Mouse (Mus musculus): Measurements from ENCODE around the gene Smcr8. TPM values are rescaled to one million over a fixed set of nuclear protein-coding genes. Genes with fewer than 3 reads are reported as not detected.
A peak's percentile ranks its signal among the peaks of the same experiment; 100 is the strongest.

Gene Smcr8
- total and polyA plus RNA-seq, 2 experiments from 2014 or later, result 3.2 to 15.4 TPM

- ATAC-seq, result no peak
- H3K4me2 ChIP-seq (ENCODE audit: low read depth), result no peak overlapping the region
- H3K27ac ChIP-seq (ENCODE audit: low read depth, low read length), result no peak overlapping the region
- WGBS, result 76% methylated on average over 3 of the region's 3 CpGs
- no peaks in the 10 kb centered on the region for H3K27me3 ChIP-seq (ENCODE audit: insufficient read depth, low read length)
- no peak for DNase-seq
- H3K4me1 ChIP-seq (ENCODE audit: insufficient read depth), result peaks cover 5% of the 10 kb centered on the region; the same call in 1 of the 2 replicates
- TF ChIP-seq CTCF (IDR thresholded peaks at IDR 0.05; ENCODE audit: low read depth), result no peak
- H3K9ac ChIP-seq, result no peak overlapping the region
- no peak overlapping the region for H3K4me3 ChIP-seq (ENCODE audit: low read depth, low read length)
- H3K36me3 ChIP-seq (ENCODE audit: insufficient read depth), result no peaks in the 10 kb centered on the region
- no peaks in the 10 kb centered on the region for H3K9me3 ChIP-seq (ENCODE audit: low read length)
Measured at GRCm38 (mm10) chr11:60770776-60771175, 6.5 kb upstream of the Smcr8 start.

DNA sequence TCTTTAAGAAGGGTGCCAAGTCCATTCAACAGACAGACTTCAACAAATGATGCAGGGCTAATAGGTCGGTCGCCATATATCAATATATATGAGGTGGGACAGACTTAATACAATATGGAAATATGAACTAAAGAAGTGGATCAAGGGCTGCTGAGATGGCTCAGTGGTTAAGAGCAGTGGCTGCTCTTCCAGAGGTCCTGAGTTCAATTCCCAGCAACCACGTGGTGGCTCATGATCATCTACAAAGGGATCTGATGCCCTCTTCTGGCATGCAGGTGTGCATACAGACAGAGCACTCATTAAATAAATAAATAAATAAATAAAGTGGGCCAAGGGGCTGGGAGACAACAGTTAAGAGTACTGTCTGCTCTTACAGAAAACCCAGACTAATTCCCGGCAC lies 5.2 kb upstream of the Smcr8 start:
- no peak for TF ChIP-seq CTCF (IDR thresholded peaks at IDR 0.05; ENCODE audit: low read depth)
- H3K9me3 ChIP-seq (ENCODE audit: low read length), result no peaks in the 10 kb centered on the region
- H3K4me1 ChIP-seq (ENCODE audit: insufficient read depth), result peaks cover 11% of the 10 kb centered on the region; the same call in 1 of the 2 replicates
- DNase-seq, result no peak
- H3K27me3 ChIP-seq (ENCODE audit: insufficient read depth, low read length), result no peaks in the 10 kb centered on the region
- no peak overlapping the region for H3K27ac ChIP-seq (ENCODE audit: low read depth, low read length)
- H3K4me3 ChIP-seq (ENCODE audit: low read depth, low read length), result no peak overlapping the region
- H3K36me3 ChIP-seq (ENCODE audit: insufficient read depth), result no peaks in the 10 kb centered on the region
- H3K9ac ChIP-seq, result no peak overlapping the region
- 84% methylated on average over 4 of the region's 4 CpGs for WGBS
- no peak overlapping the region for H3K4me2 ChIP-seq (ENCODE audit: low read depth)
- ATAC-seq, result no peak

DNA sequence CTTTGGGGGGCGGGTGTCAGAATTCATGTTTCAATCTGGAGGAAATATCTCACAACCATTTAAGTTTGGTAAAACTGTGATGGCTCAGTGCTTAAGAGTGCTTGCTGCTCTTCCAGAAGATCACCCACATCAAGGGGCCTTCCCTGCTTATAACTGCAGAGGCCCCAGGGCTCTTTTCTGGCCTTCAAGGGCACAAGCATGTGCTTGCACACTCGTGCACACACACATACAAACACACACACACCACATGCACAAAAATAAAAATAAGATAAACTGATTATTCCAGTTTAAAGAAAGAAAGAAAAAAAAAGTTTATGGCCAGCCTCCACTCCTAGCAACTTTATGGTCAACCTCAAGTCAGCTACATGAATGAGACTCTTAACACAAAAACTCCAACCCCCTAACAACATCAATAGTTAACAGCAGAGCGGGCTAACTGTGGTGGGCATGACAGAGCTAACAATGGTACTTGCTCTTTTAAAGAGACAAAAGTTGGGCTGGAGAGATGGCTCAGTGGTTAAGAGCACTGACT lies 3.1 kb upstream of the Smcr8 start:
- H3K36me3 ChIP-seq (ENCODE audit: insufficient read depth), result 0 out of 2 replicates have a peak, but pooled peaks cover 2% of the 10 kb centered on the region
- no peak for ATAC-seq
- DNase-seq, result no peak
- no peak overlapping the region for H3K4me2 ChIP-seq (ENCODE audit: low read depth)
- no peak overlapping the region for H3K9ac ChIP-seq
- H3K4me3 ChIP-seq (ENCODE audit: low read depth, low read length), result no peak overlapping the region
- no peak overlapping the region for H3K27ac ChIP-seq (ENCODE audit: low read depth, low read length)
- no peaks in the 10 kb centered on the region for H3K9me3 ChIP-seq (ENCODE audit: low read length)
- 89% methylated on average over 3 of the region's 3 CpGs for WGBS
- H3K27me3 ChIP-seq (ENCODE audit: insufficient read depth, low read length), result no peaks in the 10 kb centered on the region
- peaks cover 21% of the 10 kb centered on the region for H3K4me1 ChIP-seq (ENCODE audit: insufficient read depth)
- no peak for TF ChIP-seq CTCF (IDR thresholded peaks at IDR 0.05; ENCODE audit: low read depth)

DNA sequence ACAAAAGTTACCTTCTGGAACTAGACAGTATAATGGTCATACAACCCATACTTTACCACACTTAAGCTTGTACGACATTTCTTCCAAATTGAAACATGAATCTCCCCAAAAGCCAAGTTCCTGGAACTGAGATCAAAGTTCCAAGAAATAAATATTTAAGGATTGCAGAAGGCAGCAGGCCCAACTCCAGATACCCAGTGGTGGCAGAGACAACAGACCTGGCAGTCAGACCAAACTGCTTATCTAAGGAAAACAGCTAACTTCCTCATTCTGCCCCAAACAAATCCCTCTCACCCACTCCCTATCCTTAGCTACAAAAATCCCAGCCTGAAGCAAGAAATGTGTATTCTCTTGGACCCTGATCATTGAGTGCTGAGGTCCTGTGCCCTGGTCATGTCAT lies 2.5 kb upstream of the Smcr8 start:
- H3K4me3 ChIP-seq (ENCODE audit: low read depth, low read length), result no peak overlapping the region

GRCm38 (mm10) chr11:60775578-60775977 lies 1.7 kb upstream of the Smcr8 start:
- Histone ChIP-seq H3K27me3 (ENCODE audit: insufficient read depth, low read length) (no peaks in the 10 kb centered on the region), H3K4me1 (ENCODE audit: insufficient read depth) (peaks cover 31% of the 10 kb centered on the region), H3K4me2 (ENCODE audit: low read depth) (peak overlapping the region; percentile 83; the same call in 1 of the 2 replicates), H3K9me3 (ENCODE audit: low read length) (no peaks in the 10 kb centered on the region), H3K4me3 (ENCODE audit: low read depth, low read length) (peak overlapping the region; percentile 92; the same call in 1 of the 2 replicates), H3K9ac (peak overlapping the region; percentile 77; the same call in 1 of the 2 replicates), H3K27ac (ENCODE audit: low read depth, low read length) (no peak overlapping the region), H3K36me3 (ENCODE audit: insufficient read depth) (0 out of 2 replicates have a peak, but pooled peaks cover 3% of the 10 kb centered on the region)
- TF ChIP-seq CTCF (IDR thresholded peaks at IDR 0.05; ENCODE audit: low read depth), result no peak
- WGBS, result 40% methylated on average over 6 of the region's 6 CpGs
- DNase-seq (no peak), ATAC-seq (no peak)

More for the DNA sequence above, 2.5 kb upstream of the Smcr8 start:
- no peak for ATAC-seq
- Histone ChIP-seq H3K36me3 (ENCODE audit: insufficient read depth) (0 out of 2 replicates have a peak, but pooled peaks cover 3% of the 10 kb centered on the region), H3K27ac (ENCODE audit: low read depth, low read length) (no peak overlapping the region), H3K9me3 (ENCODE audit: low read length) (no peaks in the 10 kb centered on the region), H3K9ac (no peak overlapping the region), H3K4me1 (ENCODE audit: insufficient read depth) (peaks cover 26% of the 10 kb centered on the region), H3K4me2 (ENCODE audit: low read depth) (no peak overlapping the region), H3K27me3 (ENCODE audit: insufficient read depth, low read length) (no peaks in the 10 kb centered on the region)
- no peak for DNase-seq
- 91% methylated on average over 1 of the region's 1 CpGs for WGBS
- TF ChIP-seq CTCF (IDR thresholded peaks at IDR 0.05; ENCODE audit: low read depth), result no peak

DNA sequence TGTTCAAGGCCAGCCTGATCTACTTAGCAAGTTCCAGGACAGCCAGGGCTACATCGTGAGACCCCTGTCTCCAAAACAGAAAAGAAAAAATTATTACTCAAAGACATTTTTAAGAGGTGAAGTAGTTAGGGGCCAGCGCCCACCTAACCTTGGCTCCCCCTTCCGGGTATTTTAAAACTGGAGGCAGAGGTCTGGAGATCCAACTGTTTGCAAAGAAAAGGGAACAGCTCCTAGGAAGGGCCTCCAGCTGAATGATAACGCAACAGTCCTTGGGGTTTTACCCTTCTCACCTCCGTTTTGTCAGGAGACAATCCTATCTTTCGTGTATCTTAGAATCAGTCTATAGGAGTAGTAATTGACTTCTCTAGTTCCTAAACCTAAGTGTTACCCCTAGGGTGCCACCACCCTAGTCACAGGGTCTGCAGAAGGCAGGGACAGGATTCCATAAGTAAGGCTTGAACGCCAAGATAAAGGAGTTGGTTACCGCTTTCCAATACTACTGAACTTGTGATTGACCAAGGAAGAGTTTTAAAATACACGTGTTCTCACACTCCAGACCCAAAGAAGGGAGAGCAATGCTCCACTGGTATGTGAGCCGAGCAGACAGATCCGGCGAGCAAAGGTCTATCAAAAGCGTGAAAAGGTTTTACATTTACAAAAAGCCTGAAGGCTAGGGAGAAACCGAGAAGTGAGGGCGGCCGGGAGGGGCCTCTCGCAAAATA lies 1.1 kb upstream of the Smcr8 start:
- Histone ChIP-seq H3K9me3 (ENCODE audit: low read length) (no peaks in the 10 kb centered on the region), H3K4me3 (ENCODE audit: low read depth, low read length) (peak overlapping the region; percentile 92), H3K9ac (peak overlapping the region; percentile 77), H3K27me3 (ENCODE audit: insufficient read depth, low read length) (no peaks in the 10 kb centered on the region), H3K36me3 (ENCODE audit: insufficient read depth) (0 out of 2 replicates have a peak, but pooled peaks cover 3% of the 10 kb centered on the region), H3K4me2 (ENCODE audit: low read depth) (peak overlapping the region; percentile 83), H3K4me1 (ENCODE audit: insufficient read depth) (peaks cover 37% of the 10 kb centered on the region), H3K27ac (ENCODE audit: low read depth, low read length) (peak overlapping the region; percentile 83; the same call in 1 of the 2 replicates)
- WGBS, result 5% methylated on average over 17 of the region's 17 CpGs
- ATAC-seq, result no peak
- no peak for DNase-seq
- TF ChIP-seq CTCF (IDR thresholded peaks at IDR 0.05; ENCODE audit: low read depth), result no peak

GRCm38 (mm10) chr11:60777801-60778370 lies 562 bp downstream of the Smcr8 start:
- peaks cover 38% of the 10 kb centered on the region for H3K4me1 ChIP-seq (ENCODE audit: insufficient read depth)
- H3K4me2 ChIP-seq (ENCODE audit: low read depth), result peak overlapping the region; percentile 83
- 30% methylated on average over 16 of the region's 16 CpGs for WGBS
- H3K4me3 ChIP-seq (ENCODE audit: low read depth, low read length), result peak overlapping the region; percentile 92
- peak overlapping the region; percentile 77 for H3K9ac ChIP-seq
- H3K36me3 ChIP-seq (ENCODE audit: insufficient read depth), result 0 out of 2 replicates have a peak, but pooled peaks cover 3% of the 10 kb centered on the region
- no peak for TF ChIP-seq CTCF (IDR thresholded peaks at IDR 0.05; ENCODE audit: low read depth)
- H3K27me3 ChIP-seq (ENCODE audit: insufficient read depth, low read length), result no peaks in the 10 kb centered on the region
- no peaks in the 10 kb centered on the region for H3K9me3 ChIP-seq (ENCODE audit: low read length)
- peak overlapping the region; percentile 83 for H3K27ac ChIP-seq (ENCODE audit: low read depth, low read length)
- DNase-seq, result no peak
- ATAC-seq, result no peak
